Comparison of ENCODE assay signal across 34 mouse cellular contexts in the genomic region with DNA sequence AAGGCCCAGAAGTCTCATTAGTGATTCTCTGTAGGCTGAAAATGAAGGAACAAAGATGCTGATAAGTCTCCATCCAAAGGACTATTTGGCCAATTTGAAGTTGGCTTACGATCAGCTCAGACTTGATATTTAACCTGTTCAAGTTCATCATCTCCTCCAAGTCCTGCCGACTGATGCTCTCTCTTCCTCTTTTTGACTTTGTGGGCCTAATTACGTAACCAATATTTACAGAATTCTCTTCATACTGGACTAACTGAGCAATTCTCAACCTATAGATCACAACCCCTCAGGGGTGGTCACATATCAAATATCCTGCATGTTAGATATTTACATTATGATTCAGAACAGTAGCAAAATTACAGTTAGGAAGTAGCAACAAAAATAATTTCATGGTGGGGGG.
"Had no signal": no experiment of that assay in that cellular context is flagged by ENCODE, and none has a peak within 500 bp of the region (broad histone marks: within the 10 kb centered on the region; RNA-seq: fewer than 3 reads in every experiment).

No protein-coding gene starts in this region.

- ATAC-seq: hindbrain, embryonic 16.5 days; hindbrain, postnatal 0 days; inflammation-experienced regulatory T-cells, adult 6 months; intestine, embryonic 15.5 days; intestine, embryonic 16.5 days; intestine, postnatal 0 days had no signal

- H3K4me2 ChIP-seq: heart, embryonic 11.5 days; heart, embryonic 12.5 days; heart, embryonic 13.5 days; heart, embryonic 15.5 days; hindbrain, embryonic 12.5 days; hindbrain, embryonic 13.5 days; hindbrain, embryonic 14.5 days; hindbrain, embryonic 15.5 days; intestine, embryonic 15.5 days; kidney, embryonic 15.5 days had no signal

- H3K9me3 ChIP-seq: heart, embryonic 10.5 days; heart, embryonic 12.5 days; heart, embryonic 13.5 days; heart, embryonic 15.5 days; hindbrain, embryonic 12.5 days; hindbrain, embryonic 13.5 days; hindbrain, embryonic 15.5 days; intestine, embryonic 15.5 days; kidney, embryonic 15.5 days had no signal

- H3K9ac ChIP-seq: heart, embryonic 12.5 days; heart, embryonic 13.5 days; heart, embryonic 15.5 days; hindbrain, embryonic 12.5 days; hindbrain, embryonic 13.5 days; hindbrain, embryonic 14.5 days; hindbrain, embryonic 15.5 days; intestine, embryonic 15.5 days; kidney, embryonic 15.5 days had no signal

- H3K36me3 ChIP-seq: heart, embryonic 10.5 days; heart, embryonic 12.5 days; heart, embryonic 13.5 days; heart, embryonic 15.5 days; hindbrain, embryonic 12.5 days; hindbrain, embryonic 13.5 days; hindbrain, embryonic 15.5 days; intestine, embryonic 15.5 days; kidney, embryonic 15.5 days had no signal

- H3K27me3 ChIP-seq: heart, embryonic 12.5 days; heart, embryonic 13.5 days; heart, embryonic 15.5 days; hindbrain, embryonic 12.5 days; hindbrain, embryonic 13.5 days; hindbrain, embryonic 15.5 days; intestine, embryonic 15.5 days; kidney, embryonic 15.5 days had no signal

- DNase-seq: heart, postnatal 10 days; heart, postnatal 14 days; heart, postnatal 36 days; heart, postnatal 4 days; kidney, adult 11 months; kidney, adult 18-20 months; kidney, adult 2 months; kidney, adult 8-10 months; kidney, adult 9 months; kidney, postnatal 10 days; kidney, postnatal 14 days; kidney, postnatal 25 days; kidney, postnatal 36 days; kidney, postnatal 4 days; layer of hippocampus, adult 9-11 months; layer of hippocampus, postnatal 36 days had no signal

- H3K27ac ChIP-seq: heart, embryonic 10.5 days; heart, embryonic 13.5 days; heart, embryonic 15.5 days; hindbrain, embryonic 12.5 days; hindbrain, embryonic 13.5 days; hindbrain, embryonic 14.5 days; hindbrain, embryonic 15.5 days; hindbrain, postnatal 0 days; intestine, embryonic 15.5 days; kidney, embryonic 15.5 days; kidney, postnatal 0 days; layer of hippocampus, adult 2 months had no signal

- H3K4me3 ChIP-seq: heart, embryonic 10.5 days; heart, embryonic 12.5 days; heart, embryonic 13.5 days; heart, embryonic 15.5 days; hindbrain, embryonic 12.5 days; hindbrain, embryonic 13.5 days; hindbrain, embryonic 15.5 days; intestine, embryonic 15.5 days; kidney, embryonic 15.5 days; layer of hippocampus, adult 2 months had no signal

- H3K4me1 ChIP-seq: heart, embryonic 10.5 days; heart, embryonic 12.5 days; heart, embryonic 13.5 days; heart, embryonic 15.5 days; hindbrain, embryonic 12.5 days; hindbrain, embryonic 13.5 days; hindbrain, embryonic 15.5 days; intestine, embryonic 15.5 days; kidney, embryonic 15.5 days had no signal
